Mouse (Mus musculus) erythroblast, embryonic 14.5 days (primary cell): ENCODE results near the gene Hapln4.

Experiments
- GATA1 ChIP-seq: IDR thresholded peaks from 2 replicates; pipeline ENCODE4 v1.6.1; 2012; ENCODE audit warnings: low read length, inconsistent platforms, mixed read lengths
- TAL1 ChIP-seq: IDR thresholded peaks from 3 replicates; pipeline ENCODE4 v1.6.1; 2012; ENCODE audit warnings: low read length, inconsistent platforms, mixed read lengths

GRCm38 (mm10) chr8:70100241-70100640 lies 17.0 kb downstream of the Hapln4 start:
- TF ChIP-seq TAL1, result no peak
- TF ChIP-seq GATA1, result no peak
